Mouse (Mus musculus): ENCODE data around the gene Dcst2. TPM values are rescaled to one million over a fixed set of nuclear protein-coding genes. Genes with fewer than 3 reads are reported as not detected.

The Dcst2 gene
- polyA plus RNA-seq, 1 experiment from 2014 or later, result 0.10 TPM

- no peak overlapping the region for H3K4me3 ChIP-seq (ENCODE audit: low read depth, low read length)
- no peaks in the 10 kb centered on the region for H3K9me3 ChIP-seq (ENCODE audit: control insufficient read depth, low read length)
- DNase-seq (ENCODE audit: low spot score) (no peak), ATAC-seq (replicated peaks; ENCODE audit: low FRiP score) (no peak)
- peaks cover 2% of the 10 kb centered on the region; the same call in 1 of the 2 replicates for H3K36me3 ChIP-seq (ENCODE audit: control insufficient read depth, insufficient read depth, low read length)
- no peak overlapping the region for H3K4me2 ChIP-seq
- no peak overlapping the region for H3K9ac ChIP-seq (ENCODE audit: low read depth, low read length)
- WGBS, result 92% methylated on average over 14 of the region's 14 CpGs
- H3K4me1 ChIP-seq (replicated peaks; ENCODE audit: control insufficient read depth, insufficient read depth, low read length), result peaks cover 9% of the 10 kb centered on the region
- H3K27ac ChIP-seq (ENCODE audit: low read depth, low read length), result no peak overlapping the region
- no peaks in the 10 kb centered on the region for H3K27me3 ChIP-seq (replicated peaks; ENCODE audit: control insufficient read depth, insufficient read depth, low read length)
Measured at GRCm38 (mm10) chr3:89380291-89380690, 18.5 kb downstream of the Dcst2 start.

GRCm38 (mm10) chr3:89380711-89381110 is 18.9 kb downstream of the Dcst2 start:
- H3K9me3 ChIP-seq (ENCODE audit: control insufficient read depth, low read length), result no peaks in the 10 kb centered on the region
- no peak overlapping the region for H3K27ac ChIP-seq (ENCODE audit: low read depth, low read length)
- ATAC-seq (replicated peaks; ENCODE audit: low FRiP score) (no peak), DNase-seq (ENCODE audit: low spot score) (no peak)
- no peak overlapping the region for H3K4me3 ChIP-seq (ENCODE audit: low read depth, low read length)
- no peak overlapping the region for H3K9ac ChIP-seq (ENCODE audit: low read depth, low read length)
- no peak overlapping the region for H3K4me2 ChIP-seq
- no peaks in the 10 kb centered on the region for H3K27me3 ChIP-seq (replicated peaks; ENCODE audit: control insufficient read depth, insufficient read depth, low read length)
- H3K36me3 ChIP-seq (ENCODE audit: control insufficient read depth, insufficient read depth, low read length), result peaks cover 2% of the 10 kb centered on the region; the same call in 1 of the 2 replicates
- peaks cover 12% of the 10 kb centered on the region for H3K4me1 ChIP-seq (replicated peaks; ENCODE audit: control insufficient read depth, insufficient read depth, low read length)
- 90% methylated on average over 18 of the region's 18 CpGs for WGBS

GRCm38 (mm10) chr3:89381233-89381632 is 19.5 kb downstream of the Dcst2 start:
- Histone ChIP-seq H3K9ac (ENCODE audit: low read depth, low read length) (no peak overlapping the region), H3K4me2 (no peak overlapping the region), H3K4me1 (replicated peaks; ENCODE audit: control insufficient read depth, insufficient read depth, low read length) (peaks cover 16% of the 10 kb centered on the region), H3K9me3 (ENCODE audit: control insufficient read depth, low read length) (no peaks in the 10 kb centered on the region), H3K27me3 (replicated peaks; ENCODE audit: control insufficient read depth, insufficient read depth, low read length) (no peaks in the 10 kb centered on the region), H3K27ac (ENCODE audit: low read depth, low read length) (no peak overlapping the region), H3K4me3 (ENCODE audit: low read depth, low read length) (no peak overlapping the region), H3K36me3 (ENCODE audit: control insufficient read depth, insufficient read depth, low read length) (peaks cover 2% of the 10 kb centered on the region; the same call in 1 of the 2 replicates)
- 89% methylated on average over 11 of the region's 11 CpGs for WGBS
- DNase-seq (ENCODE audit: low spot score) (no peak), ATAC-seq (replicated peaks; ENCODE audit: low FRiP score) (no peak)

DNA sequence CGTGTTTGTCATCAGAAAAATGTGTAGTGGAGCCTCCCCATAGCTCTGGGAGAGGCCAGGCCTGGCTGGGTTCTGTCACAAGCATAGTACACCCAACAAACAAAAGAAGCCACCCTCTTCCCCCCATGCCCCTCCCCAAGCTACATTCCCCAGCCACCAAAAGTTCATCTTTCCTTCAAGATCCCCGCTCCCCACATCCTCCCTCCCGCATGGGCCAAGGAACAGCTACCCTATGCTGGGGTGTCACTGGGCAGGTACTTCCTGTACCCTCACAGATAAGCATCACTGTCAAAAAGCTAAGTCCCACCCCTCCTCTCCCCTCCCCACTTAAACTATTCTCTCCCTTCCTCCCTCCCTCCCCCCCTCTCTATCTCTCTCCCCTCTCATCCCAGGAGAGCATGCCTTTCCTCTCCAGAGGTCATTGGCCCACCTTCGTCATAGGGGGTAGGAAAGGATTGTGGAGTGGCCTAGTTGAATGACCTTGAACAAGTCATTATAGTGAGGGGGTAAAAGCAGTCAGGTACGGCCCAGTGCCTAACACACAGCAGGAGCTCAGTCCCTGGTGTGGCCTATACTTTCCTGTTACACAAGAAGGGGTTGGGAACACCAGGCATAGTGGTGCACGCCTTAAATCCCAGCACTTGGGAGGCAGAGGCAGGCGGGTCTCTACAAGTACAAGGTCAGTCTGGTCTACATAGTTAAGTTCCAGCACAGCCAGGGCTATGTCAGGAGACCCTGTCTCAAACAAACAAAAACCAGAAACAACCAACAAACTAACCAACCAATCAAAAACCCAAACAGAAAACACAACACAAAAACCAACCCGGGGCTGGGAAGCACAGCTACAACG is 20.5 kb downstream of the Dcst2 start:
- Histone ChIP-seq H3K4me2 (no peak overlapping the region), H3K4me3 (ENCODE audit: low read depth, low read length) (no peak overlapping the region), H3K9ac (ENCODE audit: low read depth, low read length) (no peak overlapping the region), H3K27ac (ENCODE audit: low read depth, low read length) (no peak overlapping the region), H3K36me3 (ENCODE audit: control insufficient read depth, insufficient read depth, low read length) (peaks cover 2% of the 10 kb centered on the region; the same call in 1 of the 2 replicates), H3K4me1 (replicated peaks; ENCODE audit: control insufficient read depth, insufficient read depth, low read length) (peaks cover 19% of the 10 kb centered on the region), H3K9me3 (ENCODE audit: control insufficient read depth, low read length) (no peaks in the 10 kb centered on the region), H3K27me3 (replicated peaks; ENCODE audit: control insufficient read depth, insufficient read depth, low read length) (no peaks in the 10 kb centered on the region)
- 82% methylated on average over 9 of the region's 9 CpGs for WGBS
- DNase-seq (ENCODE audit: low spot score) (no peak), ATAC-seq (replicated peaks; ENCODE audit: low FRiP score) (no peak)

GRCm38 (mm10) chr3:89382950-89383349 is 21.2 kb downstream of the Dcst2 start:
- no peak for DNase-seq (ENCODE audit: low spot score)
- Histone ChIP-seq H3K4me2 (no peak overlapping the region), H3K4me3 (ENCODE audit: low read depth, low read length) (no peak overlapping the region), H3K9me3 (ENCODE audit: control insufficient read depth, low read length) (no peaks in the 10 kb centered on the region), H3K27ac (ENCODE audit: low read depth, low read length) (no peak overlapping the region), H3K9ac (ENCODE audit: low read depth, low read length) (no peak overlapping the region), H3K4me1 (replicated peaks; ENCODE audit: control insufficient read depth, insufficient read depth, low read length) (peaks cover 25% of the 10 kb centered on the region), H3K36me3 (ENCODE audit: control insufficient read depth, insufficient read depth, low read length) (peaks cover 2% of the 10 kb centered on the region; the same call in 1 of the 2 replicates), H3K27me3 (replicated peaks; ENCODE audit: control insufficient read depth, insufficient read depth, low read length) (no peaks in the 10 kb centered on the region)
- WGBS, result 74% methylated on average over 5 of the region's 5 CpGs
- no peak for ATAC-seq (replicated peaks; ENCODE audit: low FRiP score)

DNA sequence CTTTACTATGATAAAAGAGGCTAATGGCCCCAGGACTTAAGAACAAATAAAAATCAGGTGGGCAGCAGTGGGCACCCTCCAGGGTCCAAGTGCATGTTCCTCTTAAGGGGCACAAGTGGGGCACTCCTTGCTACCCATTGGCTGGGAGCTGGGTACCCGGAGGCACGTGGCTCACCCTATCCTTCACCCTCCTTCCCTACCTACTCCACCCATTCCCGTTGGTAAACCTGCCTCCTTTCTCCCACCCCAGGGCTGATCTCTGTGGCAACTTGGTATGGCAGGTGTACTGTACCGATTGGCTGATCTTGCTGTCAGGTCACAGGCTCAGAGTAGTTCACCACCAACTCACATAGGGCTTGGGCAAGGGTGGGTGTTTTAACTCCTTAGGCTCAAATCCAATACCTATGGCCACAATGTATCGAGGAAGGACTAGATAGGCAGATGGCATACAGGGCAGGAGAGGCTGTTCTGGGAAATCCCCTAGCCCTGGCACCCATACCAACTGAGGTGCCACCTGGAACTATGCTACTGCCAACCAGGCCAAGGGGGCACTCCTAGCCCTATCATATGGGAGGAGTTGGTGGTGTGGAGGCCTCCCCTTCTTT is 22.0 kb downstream of the Dcst2 start:
- Histone ChIP-seq H3K9me3 (ENCODE audit: control insufficient read depth, low read length) (no peaks in the 10 kb centered on the region), H3K27me3 (replicated peaks; ENCODE audit: control insufficient read depth, insufficient read depth, low read length) (no peaks in the 10 kb centered on the region), H3K4me2 (no peak overlapping the region), H3K4me3 (ENCODE audit: low read depth, low read length) (no peak overlapping the region), H3K4me1 (replicated peaks; ENCODE audit: control insufficient read depth, insufficient read depth, low read length) (peaks cover 31% of the 10 kb centered on the region), H3K9ac (ENCODE audit: low read depth, low read length) (no peak overlapping the region), H3K36me3 (ENCODE audit: control insufficient read depth, insufficient read depth, low read length) (peaks cover 2% of the 10 kb centered on the region; the same call in 1 of the 2 replicates), H3K27ac (ENCODE audit: low read depth, low read length) (no peak overlapping the region)
- no peak for ATAC-seq (replicated peaks; ENCODE audit: low FRiP score)
- WGBS, result 77% methylated on average over 5 of the region's 5 CpGs
- DNase-seq (ENCODE audit: low spot score), result no peak

DNA sequence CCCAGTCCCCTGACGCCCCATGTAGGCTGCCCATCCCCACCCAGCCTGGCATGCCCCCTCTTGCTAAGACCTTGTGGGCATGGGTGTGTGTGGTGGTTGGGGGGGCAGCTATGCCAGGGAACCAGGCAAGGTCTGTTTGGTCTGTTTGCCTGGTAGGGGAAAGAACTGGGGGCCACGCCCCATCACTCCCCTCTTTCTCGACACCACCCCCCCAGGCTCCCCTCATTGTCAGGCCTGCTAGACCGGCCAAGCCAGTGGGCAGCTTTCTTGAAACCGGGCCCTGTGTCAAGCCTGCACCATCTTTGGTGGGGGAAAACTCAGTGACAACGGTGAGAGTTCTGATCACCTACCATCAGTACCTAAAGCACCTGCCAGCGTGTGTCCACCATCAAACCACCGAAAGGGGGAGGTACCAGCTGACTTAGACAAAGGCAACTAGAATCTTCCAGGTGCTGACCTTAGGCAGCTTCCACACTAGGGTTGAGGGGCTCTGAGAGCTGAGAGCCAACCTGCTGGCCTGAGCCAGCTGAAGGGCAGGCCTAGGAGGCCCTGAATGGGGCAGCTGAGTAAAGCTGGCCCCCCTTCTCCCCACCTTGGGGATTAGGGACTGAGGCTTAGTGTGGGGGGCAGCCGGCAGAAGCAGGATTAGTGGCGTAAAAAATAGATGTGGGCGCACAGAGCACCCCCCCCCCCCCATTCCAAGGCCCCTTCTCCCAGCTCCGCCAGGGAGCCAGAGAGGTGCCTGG is 22.7 kb downstream of the Dcst2 start:
- Histone ChIP-seq H3K9me3 (ENCODE audit: control insufficient read depth, low read length) (no peaks in the 10 kb centered on the region), H3K4me2 (no peak overlapping the region), H3K36me3 (ENCODE audit: control insufficient read depth, insufficient read depth, low read length) (no peaks in the 10 kb centered on the region; the same call in 1 of the 2 replicates), H3K4me3 (ENCODE audit: low read depth, low read length) (no peak overlapping the region), H3K27me3 (replicated peaks; ENCODE audit: control insufficient read depth, insufficient read depth, low read length) (no peaks in the 10 kb centered on the region), H3K9ac (ENCODE audit: low read depth, low read length) (no peak overlapping the region), H3K4me1 (replicated peaks; ENCODE audit: control insufficient read depth, insufficient read depth, low read length) (peaks cover 29% of the 10 kb centered on the region), H3K27ac (ENCODE audit: low read depth, low read length) (no peak overlapping the region)
- ATAC-seq (replicated peaks; ENCODE audit: low FRiP score), result no peak
- DNase-seq (ENCODE audit: low spot score), result no peak
- WGBS, result 71% methylated on average over 12 of the region's 12 CpGs

DNA sequence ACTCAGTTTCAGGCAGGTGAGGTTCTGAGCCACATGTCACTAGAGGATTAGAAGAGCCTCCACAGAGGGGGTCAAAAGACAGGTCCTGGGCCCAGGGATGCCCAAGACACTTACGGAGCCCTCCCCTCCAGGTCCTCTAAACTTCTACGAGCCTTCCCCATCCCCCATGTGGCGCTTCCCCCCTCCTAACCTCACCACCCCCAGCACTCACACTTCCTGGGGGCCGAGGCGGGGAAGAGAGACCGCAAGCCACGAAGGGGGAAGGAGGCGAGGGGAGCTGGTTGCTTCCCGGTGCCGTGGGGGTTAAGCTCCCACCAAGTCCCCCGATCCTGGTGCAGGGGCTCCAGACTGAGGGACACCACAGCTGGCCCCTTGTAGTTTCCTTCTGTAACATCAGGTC is 23.7 kb downstream of the Dcst2 start:
- peaks cover 30% of the 10 kb centered on the region for H3K4me1 ChIP-seq (replicated peaks; ENCODE audit: control insufficient read depth, insufficient read depth, low read length)
- no peak overlapping the region for H3K27ac ChIP-seq (ENCODE audit: low read depth, low read length)
- peak overlapping the region; percentile 10; the same call in 1 of the 2 replicates for H3K4me2 ChIP-seq

More for the DNA sequence above, 23.7 kb downstream of the Dcst2 start:
- Histone ChIP-seq H3K4me3 (ENCODE audit: low read depth, low read length) (no peak overlapping the region), H3K27me3 (replicated peaks; ENCODE audit: control insufficient read depth, insufficient read depth, low read length) (no peaks in the 10 kb centered on the region), H3K36me3 (ENCODE audit: control insufficient read depth, insufficient read depth, low read length) (no peaks in the 10 kb centered on the region; the same call in 1 of the 2 replicates), H3K9ac (ENCODE audit: low read depth, low read length) (no peak overlapping the region), H3K9me3 (ENCODE audit: control insufficient read depth, low read length) (no peaks in the 10 kb centered on the region)
- 35% methylated on average over 11 of the region's 11 CpGs for WGBS
- DNase-seq (ENCODE audit: low spot score), result no peak
- no peak for ATAC-seq (replicated peaks; ENCODE audit: low FRiP score)

Measured in liver, embryonic 11.5 days (tissue).